Mouse (Mus musculus) spleen, embryonic (tissue): Measurements from ENCODE around the gene Bri3bp.

Experiments used
- CTCF ChIA-PET: fragments of 350-600 bp; sonication (Branson Sonifier 250); formaldehyde crosslinking; loops from one replicate; lab custom pipeline; 2022; lab: Charles Lee

Gene Bri3bp

DNA sequence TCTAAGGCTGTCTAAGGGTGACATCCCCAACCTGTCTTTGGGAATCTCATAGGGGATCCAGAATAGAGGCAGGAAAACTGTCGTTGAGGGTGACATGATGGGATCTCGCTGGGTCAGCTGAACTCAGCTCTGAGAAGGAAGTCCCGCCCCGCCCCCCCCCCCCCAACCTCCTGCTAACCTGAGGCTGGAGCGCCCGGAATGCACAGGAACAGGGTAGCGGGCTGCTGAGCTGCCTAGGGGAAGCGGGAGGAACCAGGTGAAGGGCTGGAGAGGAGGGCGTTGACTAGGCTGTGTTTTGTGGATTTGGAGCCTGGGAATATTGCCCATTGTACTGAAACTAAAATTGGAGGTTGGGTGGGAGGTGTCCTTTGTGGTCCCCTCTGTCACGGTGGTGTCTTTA, 66.6 kb downstream of the Bri3bp start:
- CTCF ChIA-PET: interaction anchor here (0.6 kb wide), 3 partner anchors 9 to 68 kb away, joined by 3 to 5 read pairs (median 5); no protein-coding TSS in a partner anchor

GRCm38 (mm10) chr5:125509541-125509940, 68.2 kb downstream of the Bri3bp start:
- CTCF ChIA-PET: interaction anchor here (0.9 kb wide), 2 partner anchors 11 to 24 kb away, joined by 3 read pairs; no protein-coding TSS in a partner anchor
